Mouse (Mus musculus) liver, embryonic 15.5 days (tissue): ENCODE data around the gene Mogs. TPM values are rescaled to one million over a fixed set of nuclear protein-coding genes. Genes with fewer than 3 reads are reported as not detected.

Source experiments
- ATAC-seq: fragments of 200-750 bp; cut with Nextera tagmentation; 2 replicates; pipeline ENCODE4 v1.8.0; 2017; ENCODE audit warnings: moderate number of reproducible peaks, mild to moderate bottlenecking, moderate library complexity; ENCODE audit not compliant: insufficient read depth
- H3K27ac ChIP-seq: fragments of 300-500 bp; sonication (generic); replicated peaks from 2 replicates; pipeline ENCODE4 v1.5.1; 2015; ENCODE audit warnings: mild to moderate bottlenecking, inconsistent platforms
- H3K27me3 ChIP-seq: fragments of 300-500 bp; sonication (generic); 2 replicates; pipeline ENCODE4 v1.6.1; 2015; ENCODE audit warnings: mild to moderate bottlenecking, inconsistent platforms
- H3K36me3 ChIP-seq: fragments of 300-500 bp; sonication (generic); replicated peaks from 2 replicates; pipeline ENCODE4 v1.6.1; 2015; ENCODE audit warnings: moderate library complexity, mild to moderate bottlenecking, inconsistent platforms
- H3K4me1 ChIP-seq: fragments of 300-500 bp; sonication (generic); replicated peaks from 2 replicates; pipeline ENCODE4 v1.6.1; 2015; ENCODE audit warnings: inconsistent platforms
- H3K4me2 ChIP-seq: fragments of 300-500 bp; sonication (generic); 2 replicates; pipeline ENCODE4 v1.6.1; 2015; ENCODE audit warnings: moderate library complexity, mild to moderate bottlenecking, inconsistent platforms
- H3K4me3 ChIP-seq: fragments of 300-500 bp; sonication (generic); replicated peaks from 2 replicates; pipeline ENCODE4 v1.5.1; 2015; ENCODE audit warnings: mild to moderate bottlenecking, inconsistent platforms
- H3K9ac ChIP-seq: fragments of 300-500 bp; sonication (generic); 2 replicates; pipeline ENCODE4 v1.6.1; 2015; ENCODE audit warnings: moderate library complexity, mild to moderate bottlenecking, inconsistent platforms
- H3K9me3 ChIP-seq: fragments of 300-500 bp; sonication (generic); replicated peaks from 2 replicates; pipeline ENCODE4 v1.6.1; 2016; ENCODE audit warnings: inconsistent platforms
- WGBS: fragments of 180-500 bp; shearing (Covaris S2); methylation state at CpG from one replicate; pipeline ENCODE4 v1.1.7; 2015; ENCODE audit warnings: mixed read lengths; ENCODE audit not compliant: insufficient replicate concordance; 5-methylcytosine and 5-hydroxymethylcytosine counted together
- polyA plus RNA-seq: library from polyadenylated mRNA; unstranded; fragments of >200 nt; fragmentation: Nextera tagmentation; extraction: Ambion mirVana; gene quantifications from 2 replicates; pipeline ENCODE4 v1.2.1, GENCODE M21; 2015

Gene Mogs
- polyA plus RNA-seq, result 37.0 and 39.9 TPM in 2 replicates

DNA sequence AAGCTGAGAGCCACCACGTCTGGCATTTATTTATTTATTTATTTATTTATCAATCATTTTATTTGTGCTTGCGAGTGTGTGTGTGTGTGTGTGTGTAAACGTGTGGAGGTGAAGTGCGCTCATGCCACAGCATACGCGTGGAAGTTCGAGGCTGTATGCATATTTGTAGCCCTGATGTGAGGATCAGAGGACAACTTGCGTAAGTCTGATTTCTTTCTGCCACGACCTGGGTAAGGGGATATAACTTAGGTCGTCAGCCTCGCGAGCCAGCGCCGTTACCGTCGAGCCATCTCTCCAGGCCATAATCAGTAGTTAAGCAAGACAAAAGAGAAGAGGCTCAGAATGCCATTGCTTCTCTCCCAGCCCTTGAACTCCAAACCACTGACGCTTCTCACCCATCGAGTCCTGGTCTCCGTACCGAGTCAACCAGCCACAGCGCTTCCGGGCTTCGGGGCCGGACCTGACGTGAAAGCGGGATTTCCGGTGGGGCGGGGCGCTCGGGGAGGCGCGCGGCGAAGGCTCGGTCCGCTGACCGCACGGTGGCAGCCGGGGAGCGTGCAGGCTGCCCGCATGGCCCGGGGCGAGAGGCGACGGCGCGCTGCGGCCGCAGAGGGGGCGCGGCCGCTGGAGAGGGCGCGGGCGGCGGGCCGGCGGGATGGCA is at the start of gene Mogs:
Mogs (plus strand) TSS at position 486 of the 661 bp plus-strand sequence.
- peak; percentile 92 for ATAC-seq
- WGBS, result 2% methylated on average over 58 of the region's 58 CpGs
- H3K9me3 ChIP-seq, result no peaks in the 10 kb centered on the region
- no peaks in the 10 kb centered on the region for H3K27me3 ChIP-seq
- peak within 1 kb of the TSS; percentile 98 for H3K4me2 ChIP-seq
- peak within 1 kb of the TSS; percentile 85 for H3K9ac ChIP-seq
- peak within 1 kb of the TSS; percentile 89 for H3K4me3 ChIP-seq
- peaks cover 42% of the 10 kb centered on the region for H3K36me3 ChIP-seq
- H3K4me1 ChIP-seq, result peaks cover 85% of the 10 kb centered on the region
- peak within 1 kb of the TSS; percentile 95 for H3K27ac ChIP-seq

GRCm38 (mm10) chr6:83065995-83066394 is 49.3 kb upstream of the Mogs start:
- Histone ChIP-seq H3K9ac (no peak overlapping the region), H3K27me3 (peaks cover 100% of the 10 kb centered on the region), H3K36me3 (no peaks in the 10 kb centered on the region), H3K27ac (no peak overlapping the region), H3K4me2 (no peak overlapping the region), H3K9me3 (no peaks in the 10 kb centered on the region), H3K4me3 (no peak overlapping the region), H3K4me1 (peaks cover 28% of the 10 kb centered on the region)
- no peak for ATAC-seq
- 31% methylated on average over 8 of the region's 8 CpGs for WGBS

DNA sequence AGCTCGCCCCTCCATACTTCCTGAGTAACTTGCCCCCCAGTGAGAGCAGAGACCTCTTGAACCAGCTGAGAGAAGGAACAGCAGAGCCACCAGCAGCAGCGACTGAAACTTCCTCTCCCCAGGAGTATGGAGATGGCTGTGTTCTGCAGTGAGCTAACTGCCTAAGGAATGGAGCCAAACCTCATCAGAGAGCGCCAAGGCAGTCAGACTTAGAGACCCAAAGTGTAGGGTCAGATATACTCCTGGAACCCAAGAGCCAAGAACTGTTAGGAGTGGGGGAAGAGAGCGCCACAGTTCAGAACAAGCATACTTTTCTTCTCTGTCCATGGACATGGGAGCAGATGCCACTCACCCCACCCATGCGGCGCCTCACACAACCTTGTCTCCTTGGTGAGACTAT is 48.9 kb upstream of the Mogs start:
- no peaks in the 10 kb centered on the region for H3K36me3 ChIP-seq
- H3K4me1 ChIP-seq, result peaks cover 32% of the 10 kb centered on the region
- ATAC-seq, result no peak
- no peak overlapping the region for H3K4me3 ChIP-seq
- no peaks in the 10 kb centered on the region for H3K9me3 ChIP-seq
- no peak overlapping the region for H3K9ac ChIP-seq
- 29% methylated on average over 6 of the region's 6 CpGs for WGBS
- peaks cover 100% of the 10 kb centered on the region for H3K27me3 ChIP-seq
- H3K4me2 ChIP-seq, result no peak overlapping the region
- no peak overlapping the region for H3K27ac ChIP-seq

DNA sequence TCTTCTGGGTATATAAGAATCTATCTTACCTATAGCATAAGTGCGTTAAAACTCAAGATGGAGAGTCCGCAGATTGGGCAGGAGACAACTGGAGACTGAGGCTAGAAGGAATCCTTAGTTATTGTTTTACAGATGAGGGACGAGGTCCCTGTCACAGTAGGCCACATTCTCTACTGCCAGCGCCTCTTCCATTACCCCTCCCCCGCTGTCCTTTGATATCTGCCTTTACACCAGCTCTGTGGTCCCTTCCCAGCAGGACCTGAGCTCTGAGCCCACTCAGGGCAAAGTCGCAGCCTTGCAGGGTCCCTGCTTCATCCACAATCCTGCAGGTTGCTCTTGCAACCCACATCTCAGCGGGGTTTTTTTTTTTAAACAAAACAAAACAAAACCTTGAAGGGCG is 47.1 kb upstream of the Mogs start:
- H3K4me1 ChIP-seq, result peaks cover 32% of the 10 kb centered on the region
- H3K27me3 ChIP-seq, result peaks cover 100% of the 10 kb centered on the region
- 11% methylated on average over 8 of the region's 8 CpGs for WGBS
- no peak for ATAC-seq
- H3K27ac ChIP-seq, result no peak overlapping the region
- H3K9me3 ChIP-seq, result no peaks in the 10 kb centered on the region
- H3K4me2 ChIP-seq, result peak overlapping the region; percentile 54
- H3K4me3 ChIP-seq, result peak overlapping the region; percentile 32; the same call in 1 of the 2 replicates
- no peak overlapping the region for H3K9ac ChIP-seq
- no peaks in the 10 kb centered on the region for H3K36me3 ChIP-seq

GRCm38 (mm10) chr6:83068706-83069487 is 46.4 kb upstream of the Mogs start:
- no peak overlapping the region for H3K9ac ChIP-seq

GRCm38 (mm10) chr6:83069488-83070246 is 45.6 kb upstream of the Mogs start:
- Histone ChIP-seq H3K9me3 (no peaks in the 10 kb centered on the region), H3K36me3 (no peaks in the 10 kb centered on the region), H3K4me2 (peak overlapping the region; percentile 54), H3K27ac (no peak overlapping the region), H3K4me3 (peak overlapping the region; percentile 32), H3K9ac (no peak overlapping the region), H3K27me3 (peaks cover 100% of the 10 kb centered on the region), H3K4me1 (peaks cover 32% of the 10 kb centered on the region)
- WGBS, result 2% methylated on average over 69 of the region's 69 CpGs
- ATAC-seq, result no peak

More at GRCm38 (mm10) chr6:83068706-83069487, 46.4 kb upstream of the Mogs start:
- Histone ChIP-seq H3K9me3 (no peaks in the 10 kb centered on the region), H3K27ac (no peak overlapping the region), H3K36me3 (no peaks in the 10 kb centered on the region), H3K4me2 (peak overlapping the region; percentile 54), H3K27me3 (peaks cover 100% of the 10 kb centered on the region), H3K4me3 (peak overlapping the region; percentile 32), H3K4me1 (peaks cover 32% of the 10 kb centered on the region)
- no peak for ATAC-seq
- WGBS, result 2% methylated on average over 81 of the region's 81 CpGs

DNA sequence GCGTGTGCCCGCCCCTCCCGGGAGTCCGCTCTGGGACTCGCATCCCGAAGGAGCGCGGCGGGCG is 45.2 kb upstream of the Mogs start, which contains the start of gene Tlx2:
Tlx2 (minus strand) TSS at position 47 of the 64 bp plus-strand sequence.
- peak within 1 kb of the TSS; percentile 54 for H3K4me2 ChIP-seq
- no peaks in the 10 kb centered on the region for H3K9me3 ChIP-seq
- H3K4me3 ChIP-seq, result peak within 1 kb of the TSS; percentile 32
- no peak for ATAC-seq
- no peak within 1 kb of the TSS for H3K9ac ChIP-seq
- peaks cover 100% of the 10 kb centered on the region for H3K27me3 ChIP-seq
- H3K36me3 ChIP-seq, result no peaks in the 10 kb centered on the region
- H3K27ac ChIP-seq, result no peak within 1 kb of the TSS
- WGBS, result 4% methylated on average over 10 of the region's 10 CpGs
- peaks cover 32% of the 10 kb centered on the region for H3K4me1 ChIP-seq

DNA sequence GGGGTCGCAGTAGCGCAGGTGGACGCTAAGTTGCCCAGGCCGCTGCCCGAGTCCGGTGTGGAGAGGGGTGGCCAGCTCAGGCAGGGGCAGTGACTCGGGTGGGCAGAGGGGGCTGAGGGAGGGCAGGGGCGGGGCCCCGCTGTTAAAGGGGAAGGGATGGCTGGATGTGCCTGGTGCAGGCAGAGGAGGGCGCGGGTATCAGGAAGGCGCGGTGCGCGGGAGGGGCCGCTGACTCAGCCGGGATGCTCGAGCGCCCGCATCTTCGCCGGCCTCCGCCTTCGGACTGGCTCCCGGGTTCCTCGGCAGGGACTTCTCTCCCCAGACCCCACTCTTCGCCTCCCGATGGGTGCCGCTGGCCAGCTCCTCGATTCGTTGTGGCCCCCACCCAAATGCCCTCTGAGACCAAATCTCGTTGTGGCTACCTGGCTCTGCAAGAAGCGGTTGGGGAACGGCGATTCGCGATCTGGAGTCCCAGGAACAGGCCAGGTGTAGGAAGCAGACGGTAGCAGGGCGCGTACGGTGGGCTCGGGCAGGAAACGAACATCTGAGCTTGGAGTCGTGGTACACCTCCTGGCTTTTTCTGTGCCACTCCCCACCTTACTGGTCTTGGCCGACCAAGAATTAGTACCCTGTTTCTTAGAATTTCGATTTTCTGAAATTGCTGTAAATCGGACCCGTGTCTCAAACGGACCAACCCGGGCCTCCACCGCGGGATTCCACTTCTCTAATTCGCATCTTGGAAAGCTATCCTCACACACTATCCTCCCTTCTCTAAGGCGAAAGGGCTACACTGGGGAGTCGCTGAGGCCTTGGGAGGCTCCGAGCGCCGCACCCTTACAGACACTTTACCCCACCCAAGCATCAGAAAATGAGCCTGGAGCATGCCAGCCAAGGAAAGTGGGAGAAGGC is 44.7 kb upstream of the Mogs start:
- H3K27me3 ChIP-seq, result peaks cover 100% of the 10 kb centered on the region

DNA sequence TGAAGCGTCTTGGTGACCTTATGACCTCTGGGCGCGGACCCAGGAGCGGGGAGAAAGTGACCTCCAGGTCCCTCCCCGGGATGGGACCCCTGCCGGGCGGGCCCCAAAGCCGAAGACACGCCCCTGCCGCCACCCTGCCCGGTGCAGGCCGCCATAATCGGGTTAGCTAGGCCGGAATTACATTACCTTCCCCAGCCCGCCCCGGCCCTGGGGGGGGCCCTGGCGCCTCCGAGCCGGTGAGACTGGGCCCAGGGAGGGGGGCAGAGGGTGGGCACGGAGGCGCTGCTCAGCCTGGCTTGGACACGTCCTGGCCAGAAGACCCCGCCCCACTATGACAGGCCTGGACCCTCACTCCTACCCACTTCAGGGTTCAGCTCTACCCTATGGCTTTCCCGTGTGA is 44.1 kb upstream of the Mogs start:
- Histone ChIP-seq H3K27ac (no peak overlapping the region), H3K36me3 (no peaks in the 10 kb centered on the region), H3K9ac (no peak overlapping the region), H3K4me2 (peak overlapping the region; percentile 25), H3K9me3 (no peaks in the 10 kb centered on the region), H3K27me3 (peaks cover 100% of the 10 kb centered on the region), H3K4me1 (peaks cover 32% of the 10 kb centered on the region), H3K4me3 (peak overlapping the region; percentile 14; the same call in 1 of the 2 replicates)
- ATAC-seq, result no peak
- WGBS, result 2% methylated on average over 24 of the region's 24 CpGs

More for the DNA sequence above, 44.7 kb upstream of the Mogs start:
- Histone ChIP-seq H3K9ac (no peak overlapping the region), H3K9me3 (no peaks in the 10 kb centered on the region), H3K36me3 (no peaks in the 10 kb centered on the region), H3K4me1 (peaks cover 32% of the 10 kb centered on the region), H3K4me2 (peak overlapping the region; percentile 27), H3K4me3 (peak overlapping the region; percentile 18; the same call in 1 of the 2 replicates), H3K27ac (no peak overlapping the region)
- WGBS, result 2% methylated on average over 56 of the region's 58 CpGs
- ATAC-seq, result no peak

- Histone ChIP-seq H3K9me3 (no peaks in the 10 kb centered on the region), H3K4me1 (peaks cover 38% of the 10 kb centered on the region), H3K27me3 (peaks cover 77% of the 10 kb centered on the region), H3K36me3 (peaks cover 6% of the 10 kb centered on the region), H3K4me3 (no peak overlapping the region), H3K4me2 (no peak overlapping the region), H3K27ac (no peak overlapping the region), H3K9ac (no peak overlapping the region)
- no peak for ATAC-seq
- 19% methylated on average over 2 of the region's 2 CpGs for WGBS
Measured at GRCm38 (mm10) chr6:83074979-83075378, 40.3 kb upstream of the Mogs start.
